31 mouse cellular contexts compared by ENCODE assay signal in the genomic region with DNA sequence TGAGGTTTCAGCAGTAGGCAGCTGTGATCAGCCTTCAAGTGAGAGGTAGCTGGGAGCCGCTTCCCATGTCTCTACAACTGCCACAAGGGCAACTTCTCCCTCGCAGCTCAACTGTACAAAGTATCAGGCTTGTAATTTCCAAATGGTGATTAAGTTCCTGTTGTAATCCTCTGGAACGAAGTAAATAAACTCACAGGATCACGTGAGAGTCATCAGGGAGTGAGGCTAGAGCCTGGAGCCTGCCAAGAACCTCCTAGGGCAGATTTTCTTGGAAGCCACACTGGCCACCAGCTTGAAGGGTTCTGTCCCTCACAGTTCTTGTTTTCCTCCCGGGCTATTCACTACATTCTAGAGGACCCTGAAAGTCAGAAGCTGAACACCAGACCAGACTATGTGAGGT. TPM values are rescaled to one million over a fixed set of nuclear protein-coding genes. Genes with fewer than 3 reads are reported as not detected.
A peak's percentile ranks its signal among the peaks of the same experiment; 100 is the strongest.
DNase-seq lines count a peak whose midpoint lies in the region; TF ChIP-seq lines count a peak whose summit lies in the region.
"Not testable (repeated sequence)": the region's sequence is repeated elsewhere in the genome, so short reads cannot be mapped to it uniquely, and the experiment has no call there.
"Had no signal": no experiment of that assay in that cellular context is flagged by ENCODE, and none has a peak within 500 bp of the region (broad histone marks: within the 10 kb centered on the region; RNA-seq: fewer than 3 reads in every experiment).

No protein-coding gene starts in this region.

- 43% methylated on average over 5 of the region's 5 CpGs for WGBS in lung, adult 2 months

- intact Hi-C loops in gastrocnemius, adult 2 months (cut with DNase I); heart, postnatal 36 days (cut with DNase I): not testable (repeated sequence)

- not testable (repeated sequence) for H3K4me3 ChIP-seq in gastrocnemius, adult 2 months; lung, adult 2 months (replicated peaks; ENCODE audit: extremely low read depth, low read depth, low read length)

- TF ChIP-seq POLR2A in lung, adult 2 months (IDR thresholded peaks at IDR 0.05; ENCODE audit: borderline replicate concordance, extremely low read depth, low read depth, low read length): not testable (repeated sequence)

- DNase-seq in adrenal gland, adult 2 months: peak; percentile 44
- peak; percentile 31 for DNase-seq in gastrocnemius, adult 2 months
- DNase-seq in heart, adult 8-10 months (ENCODE audit: low spot score): peak; percentile 28
- peak; percentile 14 to 39 for DNase-seq in heart, postnatal 36 days
- DNase-seq in kidney, adult 9 months: peak; percentile 81
- DNase-seq in lung, adult 2 months: peak; percentile 26
- peak; percentile 55 for DNase-seq in lung, postnatal 36 days

- not testable (repeated sequence) for TF ChIP-seq CTCF in gastrocnemius, adult 2 months (IDR thresholded peaks at IDR 0.05); lung, adult 2 months (IDR thresholded peaks at IDR 0.05; ENCODE audit: insufficient read depth, low read length)

- not testable (repeated sequence) for H3K4me1 ChIP-seq in lung, adult 2 months (ENCODE audit: control insufficient read depth, insufficient read depth, low read length)

- not testable (repeated sequence) for H3K27ac ChIP-seq in gastrocnemius, adult 2 months

RNA-seq across cellular contexts. Expression of gene Nat8f6, which starts 17.6 kb away (rescaled TPM):
- total RNA-seq in adrenal gland, adult 2 months (2021): 1 to 10 TPM in 1 of 2 experiments, under 1 TPM in 1; 0.81 to 2.8 TPM
- polyA plus RNA-seq in adrenal gland, adult 2 months (2012; rRNA removed): 0.87 and 1.4 TPM in 2 replicates
- total RNA-seq in gastrocnemius, adult 2 months (2021): not detected
- under 1 TPM in 1 of 4 experiments, not detected in 3; 0.63 TPM for total RNA-seq in heart, adult 8-10 months (2022)
- not detected for total RNA-seq in heart, postnatal 36 days (2021)
- polyA plus RNA-seq in lung, adult 2 months (2012; rRNA removed): 1.4 and 4.3 TPM in 2 replicates
- total RNA-seq: common myeloid progenitor, adult 5-6 weeks; gastrocnemius, adult 8-10 months; heart, postnatal 4 days; megakaryocyte, adult 5-6 weeks; neutrophil, adult 5-6 weeks had no signal
- polyA plus RNA-seq: activated CD4-positive, CD25-positive, alpha-beta regulatory T cell, adult 4 months; brain, embryonic 14.5 days; CD4-positive, CD25-positive, alpha-beta regulatory T cell, adult 4 months; embryonic facial prominence, embryonic 13.5 days; forebrain, embryonic 10.5 days; forebrain, embryonic 15.5 days; gonadal fat pad, adult 2 months; hindbrain, embryonic 13.5 days; intestine, embryonic 16.5 days; limb, embryonic 10.5 days; limb, embryonic 15.5 days; liver, embryonic 14.5 days; lung, embryonic 15.5 days; midbrain, embryonic 11.5 days; midbrain, embryonic 16.5 days; neural tube, embryonic 11.5 days; stomach, embryonic 16.5 days had no signal

RNA-seq across cellular contexts. Expression of gene Nat8f5, which starts 17.6 kb away (rescaled TPM):
- 1 to 10 TPM; 5.7 to 9.7 TPM for total RNA-seq in adrenal gland, adult 2 months (2021)
- polyA plus RNA-seq in adrenal gland, adult 2 months (2012; rRNA removed): 1.1 and 2.3 TPM in 2 replicates
- total RNA-seq in gastrocnemius, adult 2 months (2021): not detected
- not detected for total RNA-seq in heart, adult 8-10 months (2022)
- not detected for total RNA-seq in heart, postnatal 36 days (2021)
- polyA plus RNA-seq in lung, adult 2 months (2012; rRNA removed): 0.27 TPM in 1 of 2 replicates, not detected in the other
- total RNA-seq: common myeloid progenitor, adult 5-6 weeks; gastrocnemius, adult 8-10 months; heart, postnatal 4 days; megakaryocyte, adult 5-6 weeks; neutrophil, adult 5-6 weeks had no signal
- polyA plus RNA-seq: activated CD4-positive, CD25-positive, alpha-beta regulatory T cell, adult 4 months; brain, embryonic 14.5 days; CD4-positive, CD25-positive, alpha-beta regulatory T cell, adult 4 months; embryonic facial prominence, embryonic 13.5 days; forebrain, embryonic 10.5 days; forebrain, embryonic 15.5 days; gonadal fat pad, adult 2 months; heart, embryonic 13.5 days; limb, embryonic 10.5 days; limb, embryonic 15.5 days; liver, embryonic 14.5 days; lung, embryonic 15.5 days; midbrain, embryonic 11.5 days; neural tube, embryonic 11.5 days; stomach, embryonic 16.5 days had no signal

RNA-seq across cellular contexts. Expression of gene Nat8, which starts 28.7 kb away (rescaled TPM):
- total RNA-seq in adrenal gland, adult 2 months (2021): 1 to 10 TPM; 1.8 to 8.2 TPM
- 2.3 and 3.3 TPM in 2 replicates for polyA plus RNA-seq in adrenal gland, adult 2 months (2012; rRNA removed)
- total RNA-seq in gastrocnemius, adult 2 months (2021): not detected
- total RNA-seq in heart, adult 8-10 months (2022): not detected
- not detected for total RNA-seq in heart, postnatal 36 days (2021)
- polyA plus RNA-seq in lung, adult 2 months (2012; rRNA removed): 0.31 and 0.45 TPM in 2 replicates
- total RNA-seq: common myeloid progenitor, adult 5-6 weeks; gastrocnemius, adult 8-10 months; heart, postnatal 4 days; megakaryocyte, adult 5-6 weeks; neutrophil, adult 5-6 weeks had no signal
- polyA plus RNA-seq: activated CD4-positive, CD25-positive, alpha-beta regulatory T cell, adult 4 months; brain, embryonic 14.5 days; CD4-positive, CD25-positive, alpha-beta regulatory T cell, adult 4 months; embryonic facial prominence, embryonic 13.5 days; forebrain, embryonic 10.5 days; forebrain, embryonic 15.5 days; heart, embryonic 13.5 days; hindbrain, embryonic 13.5 days; limb, embryonic 10.5 days; lung, embryonic 15.5 days; midbrain, embryonic 11.5 days; neural tube, embryonic 11.5 days had no signal

RNA-seq across cellular contexts. Expression of gene Nat8f3, which starts 37.6 kb away (rescaled TPM):
- total RNA-seq in adrenal gland, adult 2 months (2021): under 1 TPM in 1 of 2 experiments, not detected in 1; 0.66 TPM
- polyA plus RNA-seq in adrenal gland, adult 2 months (2012; rRNA removed): 0.21 and 0.56 TPM in 2 replicates
- not detected for total RNA-seq in gastrocnemius, adult 2 months (2021)
- under 1 TPM; 0.41 to 0.66 (median 0.46) TPM for total RNA-seq in heart, adult 8-10 months (2022)
- total RNA-seq in heart, postnatal 36 days (2021): under 1 TPM in 1 of 2 experiments, not detected in 1; 0.35 TPM
- polyA plus RNA-seq in lung, adult 2 months (2012; rRNA removed): 3.6 and 5.2 TPM in 2 replicates
- total RNA-seq: common myeloid progenitor, adult 5-6 weeks; heart, postnatal 4 days; megakaryocyte, adult 5-6 weeks; neutrophil, adult 5-6 weeks had no signal
- polyA plus RNA-seq: activated CD4-positive, CD25-positive, alpha-beta regulatory T cell, adult 4 months; brain, embryonic 14.5 days; embryonic facial prominence, embryonic 13.5 days; kidney, postnatal 0 days; limb, embryonic 15.5 days; liver, embryonic 14.5 days; lung, embryonic 15.5 days; midbrain, embryonic 11.5 days; neural tube, embryonic 11.5 days had no signal

Comparison
In these comparisons a context has a peak if more than half of its experiments do, and no peak if none do; other contexts are left out.
1. DNase-seq: peak in every context shown above with its lines; median percentile 81 in kidney, adult 9 months; 55 in lung, postnatal 36 days; 44 in adrenal gland, adult 2 months; 31 in gastrocnemius, adult 2 months; 28 in heart, adult 8-10 months; 26 in heart, postnatal 36 days; 26 in lung, adult 2 months.
2. RNA of gene Nat8f5, which starts 17.6 kb away (total RNA-seq): 5.7 to 9.7 TPM in adrenal gland, adult 2 months; not detected in heart, postnatal 36 days, not detected in gastrocnemius, adult 2 months and not detected in heart, adult 8-10 months; every median in the first group is over 4 times any median in the second.